Mouse (Mus musculus) liver, embryonic 18 days (tissue): Measurements from ENCODE around the gene Clip1. TPM values are rescaled to one million over a fixed set of nuclear protein-coding genes. Genes with fewer than 3 reads are reported as not detected.

Experiments used
- polyA plus RNA-seq: library from polyadenylated mRNA; depleted of rRNA; stranded (reverse); fragments of >200 nt; gene quantifications from 2 replicates; pipeline ENCODE4 v1.2.3, GENCODE M21; 2012; rRNA removed

The Clip1 gene
- 6.1 and 6.7 TPM in 2 replicates for polyA plus RNA-seq

GRCm38 (mm10) chr5:123684221-123685144 lies at the start of gene Clip1:
Gene Clip1 (minus strand): TSS chr5:123684618.

GRCm38 (mm10) chr5:123720328-123721311 lies 36.2 kb upstream of the Clip1 start, which contains the start of gene Zcchc8:
Gene Zcchc8 (minus strand): TSS chr5:123721100.

GRCm38 (mm10) chr5:123572357-123573186 lies 111.8 kb downstream of the Clip1 start, which contains the start of gene Vps33a:
Gene Vps33a (minus strand): TSS chr5:123573038.

Other genes with a start within 250 kb of the Clip1 start
- gene Lrrc43, start 195.3 kb downstream of the Clip1 start, polyA plus RNA-seq, result not detected in 2 replicates
- gene Il31, start 195.1 kb downstream of the Clip1 start, polyA plus RNA-seq, result not detected in 2 replicates
- gene B3gnt4, start 174.2 kb downstream of the Clip1 start, polyA plus RNA-seq, result not detected in 2 replicates
- gene Diablo, start 160.4 kb downstream of the Clip1 start, polyA plus RNA-seq, result 26.2 and 27.8 TPM in 2 replicates
- 0.30 and 0.37 TPM in 2 replicates for gene Gm49027, start 159.1 kb downstream of the Clip1 start, polyA plus RNA-seq
- gene Vps33a, start 111.6 kb downstream of the Clip1 start, polyA plus RNA-seq, result 8.3 and 8.8 TPM in 2 replicates
- gene Zcchc8, start 36.5 kb upstream of the Clip1 start, polyA plus RNA-seq, result 19.0 and 22.0 TPM in 2 replicates
- gene Rsrc2, start 64.8 kb upstream of the Clip1 start, polyA plus RNA-seq, result 32.0 and 33.3 TPM in 2 replicates
- 9.0 and 10.1 TPM in 2 replicates for gene Kntc1, start 65.1 kb upstream of the Clip1 start, polyA plus RNA-seq
- 0.87 and 1.2 TPM in 2 replicates for gene Hcar2, start 180.9 kb upstream of the Clip1 start, polyA plus RNA-seq
- gene Hcar1, start 195.4 kb upstream of the Clip1 start, polyA plus RNA-seq, result 0.13 and 0.20 TPM in 2 replicates
- gene Denr, start 222.6 kb upstream of the Clip1 start, polyA plus RNA-seq, result 13.1 and 13.6 TPM in 2 replicates
- 0.35 and 0.64 TPM in 2 replicates for gene Gm43518, start 242.8 kb upstream of the Clip1 start, polyA plus RNA-seq
- gene Ccdc62, start 246.1 kb upstream of the Clip1 start, polyA plus RNA-seq, result 2.7 and 3.3 TPM in 2 replicates